21 mouse cellular contexts compared by ENCODE assay signal in the genomic region with DNA sequence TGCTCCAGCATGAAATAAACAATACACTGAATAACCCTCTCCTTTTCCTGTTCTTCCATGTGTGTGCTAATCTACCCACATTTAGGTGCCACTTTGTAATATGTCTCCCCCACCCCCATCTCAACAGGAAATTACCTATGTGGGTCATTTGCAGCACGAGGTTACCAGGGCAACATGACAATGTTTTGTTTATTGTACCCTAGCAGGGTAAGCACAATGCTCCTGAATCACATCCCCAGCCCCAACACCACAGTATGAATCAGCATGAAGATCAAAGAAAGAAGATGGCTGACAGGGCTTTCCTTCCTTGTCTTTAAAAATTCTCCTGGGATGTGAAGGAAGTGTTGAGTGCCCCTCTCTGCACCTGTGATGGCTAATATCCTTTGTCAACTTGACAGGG. TPM values are rescaled to one million over a fixed set of nuclear protein-coding genes. Genes with fewer than 3 reads are reported as not detected.
DNase-seq lines count a peak whose midpoint lies in the region; ATAC-seq and TF ChIP-seq lines count a peak whose summit lies in the region.
"Had no signal": no experiment of that assay in that cellular context is flagged by ENCODE, and none has a peak within 500 bp of the region (broad histone marks: within the 10 kb centered on the region; RNA-seq: fewer than 3 reads in every experiment).

No protein-coding gene starts in this region.

- peaks cover 8% of the 10 kb centered on the region; the same call in 1 of the 2 replicates for H3K4me1 ChIP-seq in heart, postnatal 0 days (ENCODE audit: control insufficient read depth, insufficient read depth)
- peaks cover 9% of the 10 kb centered on the region for H3K4me1 ChIP-seq in heart, embryonic 10.5 days

- intact Hi-C loops in heart, postnatal 10 days (cut with DNase I): no loop called here
- intact Hi-C loops in gastrocnemius, postnatal 36 days (cut with DNase I): no loop called here

- no peaks in the 10 kb centered on the region for H3K27me3 ChIP-seq in heart, postnatal 0 days (ENCODE audit: control insufficient read depth, insufficient read depth, low read length)
- no peaks in the 10 kb centered on the region for H3K27me3 ChIP-seq in heart, embryonic 10.5 days (ENCODE audit: insufficient read depth, poor library complexity, severe bottlenecking)
- H3K27me3 ChIP-seq: embryonic facial prominence, embryonic 13.5 days; forebrain, embryonic 15.5 days; heart, embryonic 13.5 days; midbrain, embryonic 12.5 days; neural tube, embryonic 15.5 days; stomach, embryonic 15.5 days had no signal

- H3K36me3 ChIP-seq in heart, postnatal 0 days (replicated peaks; ENCODE audit: control insufficient read depth, insufficient read depth, low read length): no peaks in the 10 kb centered on the region
- H3K36me3 ChIP-seq in heart, embryonic 10.5 days: no peaks in the 10 kb centered on the region
- H3K36me3 ChIP-seq: embryonic facial prominence, embryonic 13.5 days; forebrain, embryonic 15.5 days; heart, embryonic 13.5 days; midbrain, embryonic 12.5 days; neural tube, embryonic 15.5 days; stomach, embryonic 15.5 days had no signal

- peak overlapping the region; percentile 35; the same call in 1 of the 2 replicates for H3K27ac ChIP-seq in heart, postnatal 0 days (ENCODE audit: low read depth)
- H3K27ac ChIP-seq in heart, embryonic 10.5 days: no peak overlapping the region
- H3K27ac ChIP-seq: embryonic facial prominence, embryonic 13.5 days; forebrain, embryonic 15.5 days; heart, embryonic 13.5 days; kidney, postnatal 0 days; liver, embryonic 14.5 days; midbrain, embryonic 12.5 days; neural tube, embryonic 15.5 days; stomach, embryonic 15.5 days had no signal

- ATAC-seq in heart, postnatal 0 days (ENCODE audit: insufficient read depth, low read depth): no peak
- ATAC-seq in activated CD4-positive, CD25-positive, alpha-beta regulatory T cell, adult 4 months: peak; percentile 27
- ATAC-seq: forebrain, embryonic 15.5 days; hindbrain, embryonic 16.5 days had no signal

- H3K9me3 ChIP-seq in heart, postnatal 0 days (replicated peaks; ENCODE audit: control insufficient read depth, low read length): no peaks in the 10 kb centered on the region
- no peaks in the 10 kb centered on the region for H3K9me3 ChIP-seq in heart, embryonic 10.5 days
- H3K9me3 ChIP-seq: embryonic facial prominence, embryonic 13.5 days; forebrain, embryonic 15.5 days; heart, embryonic 13.5 days; midbrain, embryonic 12.5 days; neural tube, embryonic 15.5 days; stomach, embryonic 15.5 days had no signal

- no peak for DNase-seq in heart, postnatal 0 days (ENCODE audit: low spot score)
- no peak for DNase-seq in heart, postnatal 10 days
- DNase-seq in retina, postnatal 1 day: peak; percentile 40
- DNase-seq in thymus, postnatal 25 days: peak; percentile 45
- no peak for DNase-seq in cerebellum, postnatal 14 days
- no peak for DNase-seq in heart, embryonic 10.5 days (ENCODE audit: low spot score)
- DNase-seq in gastrocnemius, postnatal 36 days: no peak
- DNase-seq: cerebellum, adult 8-10 months; heart, postnatal 4 days; layer of hippocampus, postnatal 36 days; right cerebral cortex, postnatal 25 days had no signal

- no peak overlapping the region for H3K4me3 ChIP-seq in heart, postnatal 0 days (ENCODE audit: low read depth, low read length)
- H3K4me3 ChIP-seq in heart, embryonic 10.5 days: no peak overlapping the region
- H3K4me3 ChIP-seq: embryonic facial prominence, embryonic 13.5 days; forebrain, embryonic 15.5 days; heart, embryonic 13.5 days; midbrain, embryonic 12.5 days; neural tube, embryonic 15.5 days; stomach, embryonic 15.5 days had no signal

- no peak overlapping the region for H3K9ac ChIP-seq in heart, postnatal 0 days (replicated peaks; ENCODE audit: low read depth, low read length)
- H3K9ac ChIP-seq: embryonic facial prominence, embryonic 13.5 days; forebrain, embryonic 15.5 days; heart, embryonic 13.5 days; liver, embryonic 14.5 days; midbrain, embryonic 12.5 days; neural tube, embryonic 15.5 days; stomach, embryonic 15.5 days had no signal

- no peak for TF ChIP-seq EP300 in heart, postnatal 0 days (IDR thresholded peaks at IDR 0.05; ENCODE audit: low read depth)

- no peak for TF ChIP-seq CTCF in heart, postnatal 0 days (IDR thresholded peaks at IDR 0.05; ENCODE audit: low read depth)

- WGBS in heart, postnatal 0 days: 27% methylated on average over 1 of the region's 1 CpGs
- 54% methylated on average over 1 of the region's 1 CpGs for WGBS in heart, embryonic 10.5 days

- H3K4me2 ChIP-seq in heart, postnatal 0 days (ENCODE audit: low read depth, low read length): no peak overlapping the region
- H3K4me2 ChIP-seq: embryonic facial prominence, embryonic 13.5 days; forebrain, embryonic 15.5 days; heart, embryonic 13.5 days; midbrain, embryonic 12.5 days; neural tube, embryonic 15.5 days; stomach, embryonic 15.5 days had no signal

RNA-seq across cellular contexts. Expression of gene Ttbk2, which starts 2.2 kb away (rescaled TPM):
- 5.8 and 14.5 TPM in 2 replicates for total RNA-seq in heart, postnatal 0 days (2014; rRNA removed; ENCODE audit: low replicate concordance)
- polyA plus RNA-seq in heart, postnatal 0 days (2015; fragmentation: Nextera tagmentation; extraction: Ambion mirVana): 1.4 and 1.8 TPM in 2 replicates
- total RNA-seq in heart, postnatal 10 days (2021): 10 to 100 TPM; 14.4 to 16.4 TPM
- polyA plus RNA-seq in activated CD4-positive, CD25-positive, alpha-beta regulatory T cell, adult 4 months (2017; shearing (Covaris generic)): under 1 TPM; 0.67 to 0.85 TPM
- 3.0 and 3.2 TPM in 2 replicates for polyA plus RNA-seq in heart, embryonic 10.5 days (2016; fragmentation: Nextera tagmentation; extraction: Ambion mirVana)
- 1 to 10 TPM; 6.7 to 6.9 TPM for total RNA-seq in gastrocnemius, postnatal 36 days (2021)

RNA-seq across cellular contexts. Expression of gene Cdan1, which starts 2.7 kb away (rescaled TPM):
- total RNA-seq in heart, postnatal 0 days (2014; rRNA removed; ENCODE audit: low replicate concordance): 20.2 and 43.6 TPM in 2 replicates
- polyA plus RNA-seq in heart, postnatal 0 days (2015; fragmentation: Nextera tagmentation; extraction: Ambion mirVana): 2.6 and 2.7 TPM in 2 replicates
- total RNA-seq in heart, postnatal 10 days (2021): 10 to 100 TPM; 18.5 to 19.5 TPM
- 1 to 10 TPM; 6.1 to 6.5 TPM for polyA plus RNA-seq in activated CD4-positive, CD25-positive, alpha-beta regulatory T cell, adult 4 months (2017; shearing (Covaris generic))
- 5.8 and 6.9 TPM in 2 replicates for polyA plus RNA-seq in heart, embryonic 10.5 days (2016; fragmentation: Nextera tagmentation; extraction: Ambion mirVana)
- total RNA-seq in gastrocnemius, postnatal 36 days (2021): 1 to 10 TPM; 5.3 to 5.6 TPM

Comparison
In these comparisons a context has a peak if more than half of its experiments do, and no peak if none do; other contexts are left out.
1. DNase-seq: peak in retina, postnatal 1 day (single experiment) and thymus, postnatal 25 days (single experiment); none in heart, postnatal 0 days (single experiment), heart, postnatal 10 days (0 of 2), cerebellum, postnatal 14 days (0 of 2), heart, embryonic 10.5 days (single experiment) and gastrocnemius, postnatal 36 days (0 of 2).